Mouse (Mus musculus) heart, embryonic 15.5 days (tissue): ENCODE data around the gene Taf9b. TPM values are rescaled to one million over a fixed set of nuclear protein-coding genes. Genes with fewer than 3 reads are reported as not detected.

Source experiments
- ATAC-seq: fragments of 200-750 bp; cut with Nextera tagmentation; replicated peaks from 2 replicates; pipeline ENCODE4 v1.8.0; 2017; ENCODE audit warnings: low read depth, moderate TSS enrichment; ENCODE audit not compliant: insufficient number of reproducible peaks, insufficient read depth, low FRiP score
- H3K27ac ChIP-seq: fragments of 300-500 bp; sonication (generic); 2 replicates; pipeline ENCODE4 v1.5.1; 2015; ENCODE audit warnings: mild to moderate bottlenecking, inconsistent platforms
- H3K27me3 ChIP-seq: fragments of 300-500 bp; sonication (generic); 2 replicates; pipeline ENCODE4 v1.6.1; 2015; ENCODE audit warnings: inconsistent platforms
- H3K36me3 ChIP-seq: fragments of 300-500 bp; sonication (generic); 2 replicates; pipeline ENCODE4 v1.6.1; 2015; ENCODE audit warnings: mild to moderate bottlenecking, inconsistent platforms
- H3K4me1 ChIP-seq: fragments of 300-500 bp; sonication (generic); replicated peaks from 2 replicates; pipeline ENCODE4 v1.6.1; 2015; ENCODE audit warnings: inconsistent platforms
- H3K4me2 ChIP-seq: fragments of 300-500 bp; sonication (generic); 2 replicates; pipeline ENCODE4 v1.6.1; 2015; ENCODE audit warnings: inconsistent platforms, mild to moderate bottlenecking, moderate library complexity
- H3K4me3 ChIP-seq: fragments of 300-500 bp; sonication (generic); 2 replicates; pipeline ENCODE4 v1.5.1; 2015; ENCODE audit warnings: mild to moderate bottlenecking, inconsistent platforms
- H3K9ac ChIP-seq: fragments of 300-500 bp; sonication (generic); 2 replicates; pipeline ENCODE4 v1.6.1; 2015; ENCODE audit warnings: mild to moderate bottlenecking, inconsistent platforms
- H3K9me3 ChIP-seq: fragments of 300-500 bp; sonication (generic); replicated peaks from 2 replicates; pipeline ENCODE4 v1.6.1; 2016; ENCODE audit warnings: inconsistent platforms
- WGBS: fragments of 180-500 bp; shearing (Covaris S2); methylation state at CpG from one replicate; pipeline ENCODE4 v1.1.7; 2015; ENCODE audit warnings: mixed read lengths; 5-methylcytosine and 5-hydroxymethylcytosine counted together
- polyA plus RNA-seq: library from polyadenylated mRNA; unstranded; fragments of >200 nt; fragmentation: Nextera tagmentation; extraction: Ambion mirVana; gene quantifications from 2 replicates; pipeline ENCODE4 v1.2.1, GENCODE M21; 2015

Taf9b gene
- polyA plus RNA-seq, 1 experiment from 2014 or later, result 17.4 TPM

DNA sequence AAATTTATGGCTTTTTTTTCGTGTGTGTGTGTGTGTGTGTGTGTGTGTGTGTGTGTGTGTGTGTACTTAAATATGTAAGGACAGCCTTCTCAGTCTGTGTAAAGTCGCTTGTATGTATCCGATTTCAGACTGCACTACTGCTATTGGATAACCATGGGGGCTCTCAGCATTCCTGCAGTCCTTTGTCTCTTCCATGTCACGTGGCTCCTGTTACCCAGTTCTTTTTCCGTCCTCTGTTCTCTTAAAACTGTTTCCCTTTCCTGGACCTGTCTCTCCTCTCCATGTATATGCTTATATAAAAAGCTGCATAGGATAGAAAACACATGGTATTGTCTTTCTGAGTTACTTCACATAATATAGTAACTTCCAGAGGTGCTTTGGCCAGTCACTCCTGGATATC is 35.3 kb downstream of the Taf9b start:
- Histone ChIP-seq H3K36me3 (no peaks in the 10 kb centered on the region), H3K9ac (no peak overlapping the region), H3K27ac (peak overlapping the region; percentile 91), H3K27me3 (no peaks in the 10 kb centered on the region), H3K4me1 (peaks cover 12% of the 10 kb centered on the region; the same call in 1 of the 2 replicates), H3K9me3 (no peaks in the 10 kb centered on the region), H3K4me3 (no peak overlapping the region), H3K4me2 (0 out of 2 replicates have a peak overlapping the region, but pooled peaks have one; percentile 49)
- no peak for ATAC-seq
- WGBS, result 20% methylated on average over 5 of the region's 5 CpGs

GRCm38 (mm10) chrX:106184279-106184678 is 36.7 kb downstream of the Taf9b start:
- Histone ChIP-seq H3K4me1 (peaks cover 12% of the 10 kb centered on the region; the same call in 1 of the 2 replicates), H3K4me2 (no peak overlapping the region), H3K9me3 (no peaks in the 10 kb centered on the region), H3K4me3 (no peak overlapping the region), H3K36me3 (no peaks in the 10 kb centered on the region), H3K9ac (no peak overlapping the region), H3K27ac (no peak overlapping the region), H3K27me3 (no peaks in the 10 kb centered on the region)
- ATAC-seq, result no peak
- 25% methylated on average over 4 of the region's 4 CpGs for WGBS

- Histone ChIP-seq H3K27ac (no peak overlapping the region), H3K9me3 (no peaks in the 10 kb centered on the region), H3K4me2 (no peak overlapping the region), H3K36me3 (no peaks in the 10 kb centered on the region), H3K4me3 (no peak overlapping the region), H3K27me3 (no peaks in the 10 kb centered on the region), H3K9ac (no peak overlapping the region), H3K4me1 (no peaks in the 10 kb centered on the region)
- no peak for ATAC-seq
- 60% methylated on average over 9 of the region's 9 CpGs for WGBS
These were observed 44.6 kb downstream of the Taf9b start for GRCm38 (mm10) chrX:106176331-106176730.

DNA sequence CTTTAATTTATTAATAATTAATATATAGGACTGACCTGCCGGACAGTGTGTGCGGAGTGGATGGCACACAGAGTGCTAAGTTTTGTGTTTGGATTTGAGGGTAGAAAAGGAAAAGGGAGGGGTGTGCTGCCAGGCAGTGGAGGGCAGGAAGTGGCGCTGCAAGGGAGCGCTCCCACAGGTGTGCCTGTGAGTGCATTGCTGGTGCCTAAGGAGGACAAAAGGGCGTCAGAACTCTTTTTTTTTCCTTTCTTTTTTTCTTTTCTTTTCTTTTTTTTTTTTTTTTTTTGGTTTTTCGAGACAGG is 49.2 kb downstream of the Taf9b start:
- Histone ChIP-seq H3K4me2 (peak overlapping the region; percentile 58), H3K27ac (no peak overlapping the region), H3K36me3 (no peaks in the 10 kb centered on the region), H3K4me1 (no peaks in the 10 kb centered on the region), H3K27me3 (no peaks in the 10 kb centered on the region), H3K9me3 (no peaks in the 10 kb centered on the region), H3K4me3 (peak overlapping the region; percentile 41), H3K9ac (no peak overlapping the region)
- ATAC-seq, result no peak
- 53% methylated on average over 6 of the region's 6 CpGs for WGBS

GRCm38 (mm10) chrX:106171106-106171852 is 49.7 kb downstream of the Taf9b start:
- Histone ChIP-seq H3K27me3 (no peaks in the 10 kb centered on the region), H3K4me1 (no peaks in the 10 kb centered on the region), H3K9ac (peak overlapping the region; percentile 19), H3K4me2 (peak overlapping the region; percentile 58), H3K4me3 (peak overlapping the region; percentile 41), H3K9me3 (no peaks in the 10 kb centered on the region), H3K27ac (no peak overlapping the region), H3K36me3 (no peaks in the 10 kb centered on the region)
- 18% methylated on average over 18 of the region's 18 CpGs for WGBS
- peak; percentile 53; the same call in 1 of the 2 replicates for ATAC-seq

DNA sequence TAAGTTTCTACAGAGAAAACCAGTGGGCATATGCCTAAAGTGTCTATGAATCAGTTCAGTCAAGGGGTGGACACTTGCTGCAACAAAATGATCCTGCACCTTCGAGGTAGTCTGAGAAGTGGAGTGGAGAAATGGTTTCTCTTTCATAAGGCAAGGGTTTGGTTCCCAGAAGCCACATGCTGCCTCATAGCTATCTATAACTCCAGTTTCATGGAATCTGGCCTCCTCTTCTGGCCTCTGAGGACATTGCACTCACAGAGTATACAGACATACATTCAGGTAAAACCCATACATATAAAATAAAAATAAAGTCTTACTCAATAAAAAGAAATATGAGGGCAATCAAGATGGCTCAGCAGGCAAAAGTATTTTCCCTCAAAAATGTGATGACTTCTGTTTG is 55.9 kb downstream of the Taf9b start:
- Histone ChIP-seq H3K36me3 (no peaks in the 10 kb centered on the region), H3K4me1 (no peaks in the 10 kb centered on the region), H3K9me3 (no peaks in the 10 kb centered on the region), H3K4me3 (no peak overlapping the region), H3K9ac (no peak overlapping the region), H3K27ac (no peak overlapping the region), H3K4me2 (no peak overlapping the region), H3K27me3 (no peaks in the 10 kb centered on the region)
- WGBS, result 60% methylated on average over 1 of the region's 1 CpGs
- no peak for ATAC-seq

DNA sequence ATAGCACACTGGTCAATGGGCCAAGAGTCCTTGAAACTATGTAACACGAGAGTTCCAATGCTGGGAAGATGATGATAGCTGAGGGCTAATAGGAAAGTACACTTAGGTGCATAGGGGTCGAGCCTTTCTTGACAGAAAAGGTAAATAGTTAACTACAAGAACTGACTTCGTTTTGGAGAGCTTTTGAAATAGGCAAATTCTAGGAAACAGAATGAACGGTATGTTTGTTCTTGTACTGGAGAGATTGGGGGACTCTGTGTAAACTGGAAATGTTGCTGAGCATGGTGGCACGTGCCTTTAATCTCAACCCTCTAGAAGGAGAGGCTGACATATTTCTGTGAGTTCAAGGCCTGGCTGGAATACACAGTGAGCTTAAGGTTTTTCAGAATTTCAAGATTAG is 56.4 kb downstream of the Taf9b start:
- no peak for ATAC-seq
- no peaks in the 10 kb centered on the region for H3K9me3 ChIP-seq
- no peak overlapping the region for H3K4me3 ChIP-seq
- H3K27me3 ChIP-seq, result no peaks in the 10 kb centered on the region
- H3K27ac ChIP-seq, result no peak overlapping the region
- WGBS, result 70% methylated on average over 5 of the region's 5 CpGs
- H3K36me3 ChIP-seq, result no peaks in the 10 kb centered on the region
- H3K4me1 ChIP-seq, result no peaks in the 10 kb centered on the region
- no peak overlapping the region for H3K4me2 ChIP-seq
- no peak overlapping the region for H3K9ac ChIP-seq

- no peak for ATAC-seq
- Histone ChIP-seq H3K27me3 (no peaks in the 10 kb centered on the region), H3K4me3 (no peak overlapping the region), H3K9ac (no peak overlapping the region), H3K27ac (no peak overlapping the region), H3K4me2 (no peak overlapping the region), H3K9me3 (no peaks in the 10 kb centered on the region), H3K36me3 (no peaks in the 10 kb centered on the region), H3K4me1 (no peaks in the 10 kb centered on the region)
- 39% methylated on average over 5 of the region's 5 CpGs for WGBS
These were observed 57.0 kb downstream of the Taf9b start for GRCm38 (mm10) chrX:106163995-106164394.

Other genes starting within 250 kb of the Taf9b start
- 46.0 and 47.8 TPM in 2 replicates for gene Magt1, start 209.3 kb downstream of the Taf9b start, polyA plus RNA-seq
- gene Cox7b, start 205.5 kb downstream of the Taf9b start, polyA plus RNA-seq, result 728 and 1,044 TPM in 2 replicates
- 10.6 and 12.6 TPM in 2 replicates for gene Atp7a, start 193.9 kb downstream of the Taf9b start, polyA plus RNA-seq
- 0.43 and 1.3 TPM in 2 replicates for gene Tlr13, start 78.0 kb downstream of the Taf9b start, polyA plus RNA-seq
- gene Pgk1, start 34.1 kb downstream of the Taf9b start, polyA plus RNA-seq, result 569 and 615 TPM in 2 replicates
- not detected in 2 replicates for gene Fnd3c2, start 34.2 kb upstream of the Taf9b start, polyA plus RNA-seq